Mouse (Mus musculus): Measurements from ENCODE around the gene Zdhhc14. TPM values are rescaled to one million over a fixed set of nuclear protein-coding genes. Genes with fewer than 3 reads are reported as not detected.

Gene Zdhhc14
- polyA plus RNA-seq, 1 experiment from 2014 or later = 3.2 TPM

Other genes with a start within 250 kb of the Zdhhc14 start
- gene Ldhal6b, start 73.8 kb upstream of the Zdhhc14 start, polyA plus RNA-seq (2016; fragmentation: Nextera tagmentation; extraction: Ambion mirVana) = 0.13 TPM in 1 of 2 replicates, not detected in the other
- gene Tmem242, start 52.3 kb upstream of the Zdhhc14 start, polyA plus RNA-seq (2016; fragmentation: Nextera tagmentation; extraction: Ambion mirVana) = 109 and 114 TPM in 2 replicates

All from forebrain, embryonic 12.5 days (tissue).